Mouse (Mus musculus): Measurements from ENCODE around the gene Gm1330. TPM values are rescaled to one million over a fixed set of nuclear protein-coding genes. Genes with fewer than 3 reads are reported as not detected.
"Not testable (repeated sequence)": the region's sequence is repeated elsewhere in the genome, so short reads cannot be mapped to it uniquely, and the experiment has no call there.

Gm1330 gene
- not detected in 2 replicates for polyA plus RNA-seq (2016; fragmentation: Nextera tagmentation; extraction: Ambion mirVana)

- Histone ChIP-seq H3K36me3 (no peaks in the 10 kb centered on the region), H3K4me3 (no peak within 1 kb of the TSS), H3K4me1 (replicated peaks) (no peaks in the 10 kb centered on the region), H3K27ac (no peak within 1 kb of the TSS), H3K9me3 (peaks cover 4% of the 10 kb centered on the region; the same call in 1 of the 2 replicates), H3K27me3 (ENCODE audit: insufficient read depth, poor library complexity, severe bottlenecking) (no peaks in the 10 kb centered on the region)
- no peak for DNase-seq (ENCODE audit: low spot score)
Measured at GRCm38 (mm10) chr2:149003151-149003550, at the start of gene Gm1330. TSS of gene Gm1330 (minus strand) at chr2:149003251.

DNA sequence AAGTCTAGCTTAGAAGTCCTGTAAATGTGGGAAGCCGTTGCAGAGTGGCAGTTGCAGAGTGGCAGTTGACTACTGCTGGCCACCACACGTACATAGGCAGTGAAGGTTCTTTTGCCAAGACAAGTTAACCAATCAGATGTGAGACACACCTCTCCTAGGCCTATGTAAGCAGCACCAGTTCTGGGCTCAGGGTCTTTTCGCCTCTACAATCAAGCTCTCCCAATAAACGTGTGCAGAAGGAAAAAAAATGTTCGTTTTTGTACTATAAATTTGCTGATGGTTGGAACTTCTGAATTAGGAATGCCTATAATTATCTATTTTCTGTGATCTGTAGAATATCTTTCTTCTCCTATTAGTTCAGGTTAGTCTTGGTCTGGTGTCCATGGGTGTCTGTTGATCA is 14.1 kb upstream of the Gm1330 start, which contains the start of gene Gm10750:
TSS of gene Gm10750 (minus strand) at position 101 of the 400 bp plus-strand sequence.
- not testable (repeated sequence) for H3K27me3 ChIP-seq (ENCODE audit: insufficient read depth, poor library complexity, severe bottlenecking); H3K27ac ChIP-seq; DNase-seq (ENCODE audit: low spot score); H3K9me3 ChIP-seq; H3K4me1 ChIP-seq (replicated peaks); H3K36me3 ChIP-seq; H3K4me3 ChIP-seq
- WGBS, result 82% methylated on average over 5 of the region's 5 CpGs

DNA sequence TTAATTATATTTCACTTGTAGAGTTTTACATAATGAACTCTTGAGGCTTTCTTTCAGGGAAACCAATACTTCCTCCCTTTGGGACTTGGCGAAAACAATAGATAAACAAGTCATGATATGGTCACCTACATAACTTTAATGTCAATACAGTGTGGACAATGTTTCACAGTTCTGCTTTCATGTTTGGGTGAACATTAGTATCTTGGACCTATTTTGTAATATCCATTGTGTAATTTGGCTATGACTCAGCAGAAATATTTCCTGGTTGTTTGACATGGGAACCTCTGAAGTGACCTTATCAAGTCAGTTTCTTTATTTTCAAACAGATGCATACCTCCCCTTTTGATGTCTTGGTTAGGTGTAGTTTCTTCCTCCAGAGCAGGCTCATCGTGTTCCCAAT is 1.8 kb upstream of the Gm1330 start:
- no peak overlapping the region for H3K4me3 ChIP-seq
- H3K27me3 ChIP-seq (ENCODE audit: insufficient read depth, poor library complexity, severe bottlenecking), result no peaks in the 10 kb centered on the region
- WGBS, result 75% methylated on average over 2 of the region's 2 CpGs
- H3K9me3 ChIP-seq, result peaks cover 5% of the 10 kb centered on the region; the same call in 1 of the 2 replicates
- H3K4me1 ChIP-seq (replicated peaks), result no peaks in the 10 kb centered on the region
- no peaks in the 10 kb centered on the region for H3K36me3 ChIP-seq
- no peak overlapping the region for H3K27ac ChIP-seq
- no peak for DNase-seq (ENCODE audit: low spot score)

- 89% methylated on average over 2 of the region's 2 CpGs for WGBS
- H3K27me3 ChIP-seq (ENCODE audit: insufficient read depth, poor library complexity, severe bottlenecking), result no peaks in the 10 kb centered on the region
- no peak overlapping the region for H3K27ac ChIP-seq
- 0 out of 2 replicates have a peak, but pooled peaks cover 4% of the 10 kb centered on the region for H3K9me3 ChIP-seq
- H3K4me3 ChIP-seq, result no peak overlapping the region
- H3K36me3 ChIP-seq, result no peaks in the 10 kb centered on the region
- H3K4me1 ChIP-seq (replicated peaks), result no peaks in the 10 kb centered on the region
- no peak for DNase-seq (ENCODE audit: low spot score)
Measured at GRCm38 (mm10) chr2:148995133-148995532, 7.9 kb downstream of the Gm1330 start.

Other genes with a start within 250 kb of the Gm1330 start
- gene Cst11, start 231.8 kb downstream of the Gm1330 start, polyA plus RNA-seq (2016; fragmentation: Nextera tagmentation; extraction: Ambion mirVana), result not detected in 2 replicates
- not detected in 2 replicates for gene 8030411F24Rik, start 221.2 kb downstream of the Gm1330 start, polyA plus RNA-seq (2016; fragmentation: Nextera tagmentation; extraction: Ambion mirVana)
- gene Cst12, start 213.9 kb downstream of the Gm1330 start, polyA plus RNA-seq (2016; fragmentation: Nextera tagmentation; extraction: Ambion mirVana), result not detected in 2 replicates
- gene Cst8, start 204.5 kb downstream of the Gm1330 start, polyA plus RNA-seq (2016; fragmentation: Nextera tagmentation; extraction: Ambion mirVana), result not detected in 2 replicates
- gene Cst13, start 183.2 kb downstream of the Gm1330 start, polyA plus RNA-seq (2016; fragmentation: Nextera tagmentation; extraction: Ambion mirVana), result not detected in 2 replicates
- gene Cst9, start 168.1 kb downstream of the Gm1330 start, polyA plus RNA-seq (2016; fragmentation: Nextera tagmentation; extraction: Ambion mirVana), result not detected in 2 replicates
- not detected in 2 replicates for gene 9230104L09Rik, start 138.2 kb downstream of the Gm1330 start, polyA plus RNA-seq (2016; fragmentation: Nextera tagmentation; extraction: Ambion mirVana)
- gene Cst3, start 127.6 kb downstream of the Gm1330 start, polyA plus RNA-seq (2016; fragmentation: Nextera tagmentation; extraction: Ambion mirVana), result 308 and 381 TPM in 2 replicates
- not detected in 2 replicates for gene Gm10750, start 14.0 kb upstream of the Gm1330 start, polyA plus RNA-seq (2016; fragmentation: Nextera tagmentation; extraction: Ambion mirVana)